Mouse (Mus musculus) gonadal fat pad, adult 2 months (tissue): ENCODE data around the gene Liph. TPM values are rescaled to one million over a fixed set of nuclear protein-coding genes. Genes with fewer than 3 reads are reported as not detected.
"Not testable (repeated sequence)": the region's sequence is repeated elsewhere in the genome, so short reads cannot be mapped to it uniquely, and the experiment has no call there.

Experiments
- DNase-seq: peaks from one replicate; pipeline ENCODE4 v3.0.0-alpha.2; 2012; ENCODE audit warnings: low read depth
- polyA plus RNA-seq: library from polyadenylated mRNA; depleted of rRNA; stranded (reverse); fragments of >200 nt; gene quantifications from 2 replicates; pipeline ENCODE4 v1.2.3, GENCODE M21; 2012; rRNA removed

Gene Liph
- 0.63 and 0.89 TPM in 2 replicates for polyA plus RNA-seq

- DNase-seq = peak; percentile 87
Measured at GRCm38 (mm10) chr16:21995304-21995703, at the start of gene Liph. Gene Liph (minus strand): TSS chr16:21995663.

GRCm38 (mm10) chr16:22043830-22044229 is 48.4 kb upstream of the Liph start:
- DNase-seq = no peak

GRCm38 (mm10) chr16:22039978-22040377 is 44.5 kb upstream of the Liph start:
- DNase-seq = no peak

GRCm38 (mm10) chr16:22038554-22038953 is 43.1 kb upstream of the Liph start:
- DNase-seq = no peak

GRCm38 (mm10) chr16:22027474-22027873 is 32.0 kb upstream of the Liph start:
- no peak for DNase-seq

- no peak for DNase-seq
Measured at GRCm38 (mm10) chr16:22022122-22022521, 26.7 kb upstream of the Liph start.

- DNase-seq = no peak
Measured at GRCm38 (mm10) chr16:22015569-22015968, 20.1 kb upstream of the Liph start.

- DNase-seq = no peak
Measured at GRCm38 (mm10) chr16:22009596-22009995, 14.1 kb upstream of the Liph start.

DNA sequence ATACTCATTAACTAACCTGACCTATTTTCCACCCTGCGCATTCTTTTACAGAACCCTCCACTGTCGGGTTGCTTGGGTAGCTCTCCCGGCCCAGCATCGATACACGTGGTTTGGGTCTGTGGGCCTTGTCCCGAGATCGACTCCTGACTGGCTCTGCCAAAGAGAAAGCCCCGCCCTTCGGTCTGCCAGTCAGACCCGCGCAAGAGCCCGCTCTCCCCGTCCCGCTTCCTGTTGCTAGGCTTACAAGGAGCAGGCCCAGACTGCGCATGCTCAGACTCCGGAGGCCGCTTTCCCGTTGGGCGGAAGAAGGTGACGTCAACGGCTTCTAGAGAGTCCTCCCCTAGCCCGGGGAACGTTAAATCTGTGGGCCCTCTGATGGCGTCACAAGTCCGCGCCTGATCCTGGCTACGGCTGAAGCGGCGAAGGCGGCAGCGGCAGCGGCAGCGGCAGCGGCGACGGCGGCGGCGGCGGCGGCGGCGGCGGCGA is 13.7 kb upstream of the Liph start, which contains the start of gene Senp2:
Gene Senp2 (plus strand): TSS at position 386 of the 486 bp plus-strand sequence.
- peak; percentile 92 for DNase-seq

DNA sequence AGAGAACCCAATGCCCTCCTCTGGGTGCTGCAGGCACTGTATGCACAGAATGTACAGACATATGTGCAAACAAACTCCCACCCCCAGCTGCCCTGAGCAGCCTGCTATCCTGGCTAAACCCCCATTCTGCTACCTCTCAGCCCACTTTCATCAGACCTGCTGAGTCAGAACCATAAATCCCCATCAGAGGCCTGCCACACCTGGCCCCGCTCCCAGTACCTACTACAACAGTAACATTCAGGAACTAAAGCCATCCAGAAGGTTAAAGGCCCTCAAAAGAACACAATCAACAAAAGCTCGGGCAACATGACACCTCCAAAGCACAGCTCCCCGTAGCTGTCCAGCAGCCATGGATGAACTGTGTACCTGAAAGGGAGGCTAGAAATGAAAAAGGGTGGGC is 6.1 kb upstream of the Liph start:
- DNase-seq = no peak

DNA sequence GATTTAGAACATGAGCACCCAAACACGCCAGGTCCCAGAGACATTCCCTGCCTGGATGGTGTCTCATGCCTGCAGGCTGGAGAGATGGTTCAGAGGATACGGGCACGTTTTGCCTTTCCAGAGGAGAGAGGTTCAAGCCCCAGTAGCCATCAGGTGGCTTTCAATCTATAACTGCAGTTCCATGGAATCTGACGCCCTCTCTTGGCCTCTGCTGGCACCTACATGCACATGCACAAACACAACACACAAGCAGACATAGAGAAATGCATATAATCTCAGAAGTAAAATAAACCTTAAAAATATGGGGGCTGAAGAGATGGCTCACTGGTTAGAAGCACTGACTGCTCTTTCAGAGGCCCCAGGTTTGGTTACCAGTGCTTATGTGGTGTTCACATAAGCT is 5.7 kb upstream of the Liph start:
- DNase-seq = no peak

DNA sequence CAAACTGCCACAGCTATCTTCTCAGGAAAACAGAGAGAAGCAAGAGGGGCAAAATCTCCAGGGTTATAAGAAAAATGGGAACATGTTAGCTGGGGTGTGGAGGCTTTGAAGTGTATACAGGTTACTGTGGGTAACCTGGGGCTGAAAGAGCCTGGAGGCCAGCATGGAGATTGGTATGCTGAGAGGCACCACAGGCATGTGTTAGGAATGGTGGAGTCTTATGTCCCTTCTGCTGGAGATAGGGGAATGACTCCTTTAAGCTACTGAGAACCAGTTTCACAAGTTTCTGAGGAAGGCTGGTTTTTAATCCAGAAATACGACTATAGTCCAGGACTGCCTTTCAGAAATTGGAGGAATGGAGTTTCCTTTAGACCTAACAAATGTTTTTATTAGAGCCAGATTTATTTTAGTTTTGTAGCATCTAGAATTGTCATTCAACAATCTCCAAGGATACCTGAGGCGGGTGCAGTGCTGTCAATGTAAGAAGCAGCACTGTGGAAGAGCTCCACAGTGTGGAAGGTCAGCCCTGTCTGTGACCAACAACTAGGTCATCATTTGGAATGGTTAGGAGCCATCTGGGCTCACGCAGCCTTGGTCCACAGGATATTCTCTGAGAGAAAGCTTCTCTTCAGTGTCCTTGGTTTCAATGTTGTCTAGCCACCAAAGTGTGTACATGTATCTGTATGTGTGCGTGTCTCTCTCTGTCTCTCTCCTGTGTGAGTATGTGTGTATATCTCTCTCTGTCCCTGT is 4.7 kb upstream of the Liph start:
- DNase-seq = no peak

DNA sequence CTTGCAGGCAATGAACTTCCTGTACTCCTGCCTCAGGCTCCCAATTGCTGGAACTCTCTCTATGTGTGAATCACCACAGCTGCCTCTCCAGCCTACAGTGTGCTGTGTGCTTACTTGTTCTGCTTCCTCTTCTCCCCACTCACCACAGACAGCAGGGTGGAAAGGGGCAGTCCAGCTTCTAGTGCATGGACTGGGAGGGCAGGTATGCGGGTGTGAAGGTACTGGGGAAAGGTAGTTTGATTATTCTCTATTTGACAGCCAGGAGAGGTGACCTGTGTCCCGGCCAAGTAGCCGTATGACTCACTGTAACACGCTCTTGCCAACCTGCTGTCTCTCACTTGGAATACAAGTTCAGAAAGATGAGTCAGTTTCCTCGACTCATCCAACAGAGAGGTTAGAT is 2.6 kb upstream of the Liph start:
- no peak for DNase-seq

DNA sequence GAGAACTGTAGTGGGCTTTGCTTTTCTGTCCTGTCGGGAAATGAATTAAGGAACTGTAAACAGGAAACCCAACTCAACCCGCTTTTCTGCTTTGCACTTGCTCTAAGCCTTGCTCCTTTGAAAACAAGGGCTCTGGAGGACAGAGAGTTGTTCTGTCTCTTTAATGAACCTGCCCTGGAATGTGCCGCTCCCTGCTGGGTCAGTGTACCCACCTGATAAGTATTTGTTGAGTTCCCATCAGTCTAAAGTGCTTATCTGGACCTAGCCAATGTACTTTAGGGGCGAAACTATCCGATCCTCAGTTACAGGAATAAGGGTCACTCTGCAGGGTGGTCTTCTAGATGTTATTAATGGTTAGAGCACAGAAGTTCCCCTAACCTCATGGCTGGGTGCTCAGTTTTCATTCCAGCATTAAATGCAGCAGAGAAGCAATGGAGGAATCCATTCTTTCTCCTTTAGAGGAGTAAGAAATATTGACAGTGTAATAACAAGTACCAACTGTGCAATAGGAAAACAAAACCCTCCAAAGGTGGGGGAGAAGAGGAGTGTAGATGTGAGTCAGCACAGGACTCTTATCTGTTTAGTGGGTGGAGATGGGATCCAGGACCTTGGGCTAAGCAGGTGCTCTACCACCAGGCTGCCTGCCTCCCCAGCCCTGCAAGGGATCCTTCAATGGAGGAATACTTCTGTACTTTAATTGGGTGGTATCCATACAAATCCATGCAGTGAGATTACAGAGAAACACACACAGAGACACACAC is 1.6 kb upstream of the Liph start:
- no peak for DNase-seq

DNA sequence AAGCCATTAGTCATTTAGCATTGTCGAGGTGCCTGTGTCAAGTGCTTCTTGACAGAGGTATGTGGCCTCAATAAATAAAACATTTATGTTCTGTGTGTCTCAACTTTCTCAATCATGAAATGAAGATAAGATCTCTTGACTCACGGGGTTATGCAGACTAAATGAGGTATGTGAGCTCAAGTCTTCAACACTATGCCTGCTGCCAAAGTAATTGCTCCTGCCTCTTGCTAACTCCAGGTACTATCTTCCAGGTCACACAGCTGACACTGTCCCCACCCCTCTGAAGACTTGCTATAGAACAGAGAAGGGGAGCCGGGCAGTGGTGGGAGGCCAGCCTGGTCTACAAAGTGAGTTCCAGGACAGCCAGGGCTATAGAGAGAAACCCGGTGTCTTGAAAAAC is 939 bp upstream of the Liph start:
- DNase-seq = no peak

- no peak for DNase-seq
Measured at GRCm38 (mm10) chr16:21991774-21992173, 3.7 kb downstream of the Liph start.

GRCm38 (mm10) chr16:21990893-21991292 is 4.6 kb downstream of the Liph start:
- DNase-seq = not testable (repeated sequence)

DNA sequence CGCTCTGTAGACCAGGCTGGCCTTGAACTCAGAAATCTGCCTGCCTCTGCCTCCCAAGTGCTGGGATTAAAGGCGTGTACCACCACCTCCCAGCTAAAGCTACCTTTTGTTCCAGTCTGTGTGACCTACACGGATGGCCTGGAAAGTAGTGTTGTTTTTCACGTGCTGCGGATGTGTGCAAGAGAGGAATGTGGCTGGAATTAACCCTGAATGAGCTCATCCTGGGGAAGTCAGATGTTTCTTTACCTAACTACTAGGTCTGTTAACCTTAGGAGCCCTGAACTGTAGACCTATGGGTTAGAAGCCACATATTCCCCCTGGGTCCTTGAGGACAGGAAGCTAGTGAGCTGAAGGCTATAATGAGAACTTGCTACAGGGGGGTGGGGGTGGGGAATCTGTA is 7.5 kb downstream of the Liph start:
- DNase-seq = no peak

DNA sequence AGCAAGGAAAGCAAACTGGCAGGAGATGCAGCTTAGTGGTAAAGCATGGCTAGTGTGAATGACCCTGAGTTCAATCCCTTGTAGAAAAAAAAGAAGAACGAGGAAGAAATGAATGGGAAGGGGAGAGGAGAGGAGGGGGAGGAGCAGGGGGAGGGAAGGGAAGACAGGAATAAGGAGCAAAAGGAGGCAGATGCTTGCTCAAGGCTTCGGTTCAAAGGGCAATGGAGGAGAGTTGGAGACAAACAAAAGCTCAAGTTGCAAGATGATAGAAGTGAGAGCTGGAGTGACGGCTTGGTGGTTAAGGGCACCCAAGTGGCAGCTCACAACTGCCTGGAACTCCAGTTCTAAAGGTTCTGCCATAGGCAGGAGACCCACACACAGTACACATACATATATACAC is 9.3 kb downstream of the Liph start:
- no peak for DNase-seq

GRCm38 (mm10) chr16:21984091-21984490 is 11.4 kb downstream of the Liph start:
- no peak for DNase-seq

DNA sequence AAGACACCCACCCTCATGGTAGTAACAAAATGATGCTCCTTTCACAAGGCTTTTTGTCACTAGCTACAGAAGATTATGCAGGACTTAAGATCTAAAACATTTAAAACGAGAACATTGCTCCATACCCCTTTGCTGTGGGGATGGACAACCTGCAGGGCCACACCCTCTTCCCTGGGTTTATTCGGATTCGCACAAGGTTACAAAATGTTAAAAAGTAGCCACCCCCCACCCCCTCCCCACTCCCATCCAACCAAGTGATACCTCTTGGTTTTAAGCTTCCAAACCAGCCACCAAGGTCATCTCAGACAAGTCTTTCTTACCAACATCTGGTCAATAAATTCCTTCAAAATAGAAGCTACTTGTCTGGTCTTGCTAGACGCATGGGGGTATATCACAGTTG is 11.9 kb downstream of the Liph start:
- no peak for DNase-seq

DNA sequence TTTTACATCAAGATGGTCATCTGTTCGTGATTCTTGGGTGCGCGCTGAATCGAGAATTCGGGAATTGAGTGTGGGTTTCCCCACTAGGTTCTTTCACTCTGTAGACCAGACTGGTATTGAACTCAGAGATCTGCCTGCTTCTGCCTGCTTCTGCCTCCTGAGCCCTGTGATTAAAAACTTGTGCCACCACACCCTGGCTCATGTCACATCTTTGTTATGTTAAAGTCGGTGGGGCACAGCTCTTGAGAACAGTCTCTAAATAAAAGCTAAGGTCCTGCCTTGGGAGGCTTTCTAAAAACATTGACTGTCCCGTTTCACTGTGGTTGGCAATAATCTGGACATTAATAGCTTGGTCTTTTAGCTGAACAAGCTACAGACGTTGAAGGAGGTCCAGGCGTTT is 12.3 kb downstream of the Liph start:
- no peak for DNase-seq

DNA sequence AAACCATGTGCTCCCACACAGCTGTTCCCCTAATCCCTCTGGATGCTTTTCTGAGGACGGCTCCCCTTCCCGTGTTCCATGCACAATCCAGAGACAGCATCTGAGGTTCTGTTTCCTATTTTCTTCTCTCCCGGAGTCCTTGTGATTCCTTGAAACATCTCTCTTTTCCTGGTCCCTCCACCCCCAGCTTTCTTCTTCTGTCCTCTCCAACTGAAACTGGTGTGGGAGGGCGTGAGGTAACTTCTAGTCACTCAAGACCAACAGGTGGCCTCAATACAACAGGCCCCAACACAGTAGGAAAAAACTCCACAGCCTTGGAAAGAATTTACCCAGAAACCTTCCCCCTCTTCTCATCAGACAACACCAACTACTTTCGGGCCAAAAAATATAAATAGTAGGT is 18.1 kb downstream of the Liph start:
- DNase-seq = no peak
